Mouse (Mus musculus) R1 (cell line): Measurements from ENCODE around the gene Tnfaip3.

Experiments used
- DNase-seq: peaks from one replicate; pipeline ENCODE4 v3.0.0-alpha.2; 2018; ENCODE audit warnings: low read depth, low spot score

Tnfaip3 gene

DNA sequence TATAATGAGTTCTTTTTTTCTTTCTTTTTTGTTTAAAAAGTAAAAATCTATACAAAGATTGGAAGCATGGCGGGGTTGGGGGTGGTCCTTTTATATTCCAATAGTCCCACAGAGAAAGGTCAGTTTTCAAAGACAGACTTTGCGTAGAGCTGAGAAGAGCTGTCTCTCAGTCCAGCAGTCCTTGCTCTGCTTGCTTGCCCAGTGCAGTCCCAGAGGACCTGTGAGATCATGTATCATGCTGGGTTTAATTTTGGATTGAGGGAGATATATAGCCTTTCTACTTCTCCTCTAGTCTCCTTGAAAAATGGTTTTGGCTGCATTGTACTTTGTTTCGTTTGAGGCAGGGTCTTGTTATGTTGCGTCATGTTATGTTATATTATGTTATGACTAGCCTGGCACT lies 49.9 kb downstream of the Tnfaip3 start:
- DNase-seq: no peak

- no peak for DNase-seq
Measured at GRCm38 (mm10) chr10:18964856-18965255, 50.6 kb downstream of the Tnfaip3 start.

DNA sequence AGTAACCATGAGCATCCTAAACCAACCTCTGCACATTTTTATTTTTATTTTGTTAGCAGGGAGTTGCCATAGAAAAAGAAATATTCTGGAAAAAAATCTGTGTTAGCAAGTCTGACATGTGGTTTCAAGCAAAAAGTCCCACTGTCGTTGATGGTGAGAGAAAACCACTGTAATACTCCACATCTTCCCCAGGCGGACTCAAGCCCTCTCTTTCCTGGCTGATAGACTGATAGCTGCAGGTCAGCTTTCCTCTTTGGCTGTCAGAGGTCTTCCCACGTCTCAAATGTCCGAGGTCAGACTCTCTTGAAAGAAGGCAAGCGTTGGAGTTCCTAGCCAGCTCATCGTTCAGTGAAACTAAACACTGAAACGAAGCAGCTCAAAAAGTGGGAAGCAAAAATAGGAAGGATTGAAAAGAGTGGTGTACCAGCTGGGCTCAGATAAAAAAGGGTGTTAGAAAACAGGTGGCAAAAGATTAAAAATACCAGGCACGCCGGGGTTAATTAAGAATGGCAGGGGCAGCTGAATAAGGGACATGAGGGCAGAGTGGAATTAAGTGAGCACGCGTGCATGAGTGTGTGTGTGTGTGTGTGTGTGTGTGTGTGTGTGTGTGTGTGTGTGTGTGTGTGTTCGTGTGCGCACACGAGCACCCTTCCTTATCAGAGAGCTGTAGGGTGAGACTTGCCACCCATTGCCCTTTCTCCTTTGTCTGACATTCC lies 55.5 kb downstream of the Tnfaip3 start:
- no peak for DNase-seq

GRCm38 (mm10) chr10:18953706-18954071 lies 61.8 kb downstream of the Tnfaip3 start:
- peak; percentile 14 for DNase-seq

- DNase-seq: no peak
Measured at GRCm38 (mm10) chr10:18953011-18953705, 62.3 kb downstream of the Tnfaip3 start.
